Mouse (Mus musculus) B cell, adult 2 months (primary cell): Measurements from ENCODE around the gene Rab12.
"Not testable (repeated sequence)": the region's sequence is repeated elsewhere in the genome, so short reads cannot be mapped to it uniquely, and the experiment has no call there.

Experiments used
- DNase-seq, 2 experiments: peaks; one replicate each; pipeline ENCODE4 v3.0.0; 2022

Rab12 gene

DNA sequence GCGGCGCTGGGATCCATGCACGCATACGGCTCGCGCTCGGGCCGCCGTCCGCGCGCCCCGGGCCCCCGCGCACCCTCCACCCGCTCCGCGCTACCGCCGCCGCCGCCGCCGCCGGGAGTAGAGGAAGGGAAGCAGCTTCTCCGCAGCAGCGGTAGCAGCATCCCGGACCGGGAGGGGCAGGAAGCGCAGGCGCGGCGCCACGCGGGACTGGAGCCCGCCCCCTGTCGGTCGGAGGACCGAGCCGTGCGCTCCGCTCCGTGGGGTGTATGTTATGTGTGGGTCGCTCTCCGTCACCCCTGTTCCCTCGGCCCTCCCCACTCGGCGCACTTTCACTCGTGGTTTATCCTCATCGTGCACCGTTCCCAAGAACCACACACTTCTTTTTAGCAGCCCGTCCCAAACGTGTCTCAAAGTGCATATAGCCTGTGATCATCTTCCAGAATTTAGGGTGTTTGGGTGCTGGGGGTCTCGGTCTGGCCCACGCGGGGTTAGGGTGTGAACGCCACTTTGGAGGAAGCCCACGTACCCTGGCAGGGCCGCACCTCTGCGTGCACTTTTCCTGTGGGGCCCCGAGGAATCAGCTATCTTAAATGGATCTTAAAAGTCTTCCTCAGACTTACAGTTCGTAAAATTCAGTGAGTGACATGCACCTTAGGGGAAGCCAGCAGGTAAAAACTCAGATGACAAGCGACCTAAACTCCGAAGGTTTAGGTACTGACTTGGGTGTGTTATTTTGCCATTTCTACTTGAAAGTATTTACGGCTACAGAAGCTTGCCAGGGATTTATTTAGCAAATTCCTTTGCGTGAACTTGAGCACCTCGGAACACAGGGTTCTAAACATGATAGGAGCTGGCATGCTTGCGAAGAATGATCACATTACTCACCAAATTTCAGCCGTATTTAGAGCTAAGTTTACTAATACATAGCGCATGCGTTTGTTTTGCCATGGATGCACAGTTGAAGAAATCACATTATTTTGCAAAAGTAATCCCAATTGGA is at the start of gene Rab12:
Rab12 (minus strand) TSS at position 176 of the 1,000 bp plus-strand sequence.
- DNase-seq = peak; percentile 93 to 94

DNA sequence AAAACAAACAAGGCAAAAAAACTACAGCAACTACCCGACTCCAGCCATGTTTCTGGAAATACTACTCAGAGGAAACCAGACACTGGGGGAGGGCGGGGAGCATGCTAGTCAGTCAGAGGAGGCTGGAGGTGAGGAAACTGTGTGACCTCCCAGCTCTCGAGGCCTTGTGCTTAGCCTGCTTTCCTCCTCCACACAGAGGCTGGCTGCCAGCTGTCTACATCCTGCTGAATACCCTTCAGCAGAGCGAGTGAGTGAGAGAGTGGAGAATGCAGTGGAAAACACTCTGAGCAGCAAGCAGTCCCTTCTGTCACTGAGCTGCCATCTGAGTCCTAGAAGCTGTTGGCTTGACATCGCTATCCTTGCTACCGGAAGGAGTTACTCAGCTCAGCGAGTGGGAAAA is 44.7 kb upstream of the Rab12 start:
- no peak for DNase-seq

DNA sequence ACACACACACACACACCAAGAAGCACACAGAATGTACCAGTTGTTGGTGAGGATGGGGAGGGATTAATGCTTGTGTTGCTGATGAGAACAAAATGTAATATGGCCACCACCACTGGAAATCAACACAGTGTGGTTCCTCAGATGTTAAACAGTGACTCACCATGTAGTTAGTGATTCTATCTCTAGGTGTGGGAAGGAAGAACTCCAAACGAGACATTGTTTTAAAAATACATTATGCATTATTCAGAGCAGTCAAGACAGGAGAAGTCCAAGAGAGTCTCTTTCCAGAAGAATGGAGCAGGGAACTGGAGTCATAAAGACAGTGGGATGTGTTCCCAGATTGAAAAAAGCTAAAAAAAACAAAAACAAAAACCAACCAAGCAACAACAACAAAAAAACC is 44.0 kb upstream of the Rab12 start:
- no peak for DNase-seq

DNA sequence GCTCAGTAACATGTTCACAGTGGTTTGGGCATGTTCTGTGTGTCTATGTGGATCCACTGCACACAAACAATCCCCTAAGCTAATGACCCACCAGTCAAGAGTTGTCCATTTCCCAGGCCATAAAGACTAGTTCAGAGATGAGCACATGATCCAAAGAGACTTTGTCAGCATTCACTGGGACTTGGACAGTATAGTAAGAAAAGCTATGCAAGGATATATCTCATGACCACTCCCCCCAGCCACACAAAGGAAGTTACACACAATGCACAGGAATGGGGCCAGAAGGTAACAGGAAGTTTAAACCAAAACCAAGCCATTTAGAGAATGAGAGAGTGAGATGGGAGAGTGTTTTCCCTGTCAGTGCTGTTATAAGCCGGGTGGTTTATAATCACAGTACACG is 41.9 kb upstream of the Rab12 start:
- no peak for DNase-seq

DNA sequence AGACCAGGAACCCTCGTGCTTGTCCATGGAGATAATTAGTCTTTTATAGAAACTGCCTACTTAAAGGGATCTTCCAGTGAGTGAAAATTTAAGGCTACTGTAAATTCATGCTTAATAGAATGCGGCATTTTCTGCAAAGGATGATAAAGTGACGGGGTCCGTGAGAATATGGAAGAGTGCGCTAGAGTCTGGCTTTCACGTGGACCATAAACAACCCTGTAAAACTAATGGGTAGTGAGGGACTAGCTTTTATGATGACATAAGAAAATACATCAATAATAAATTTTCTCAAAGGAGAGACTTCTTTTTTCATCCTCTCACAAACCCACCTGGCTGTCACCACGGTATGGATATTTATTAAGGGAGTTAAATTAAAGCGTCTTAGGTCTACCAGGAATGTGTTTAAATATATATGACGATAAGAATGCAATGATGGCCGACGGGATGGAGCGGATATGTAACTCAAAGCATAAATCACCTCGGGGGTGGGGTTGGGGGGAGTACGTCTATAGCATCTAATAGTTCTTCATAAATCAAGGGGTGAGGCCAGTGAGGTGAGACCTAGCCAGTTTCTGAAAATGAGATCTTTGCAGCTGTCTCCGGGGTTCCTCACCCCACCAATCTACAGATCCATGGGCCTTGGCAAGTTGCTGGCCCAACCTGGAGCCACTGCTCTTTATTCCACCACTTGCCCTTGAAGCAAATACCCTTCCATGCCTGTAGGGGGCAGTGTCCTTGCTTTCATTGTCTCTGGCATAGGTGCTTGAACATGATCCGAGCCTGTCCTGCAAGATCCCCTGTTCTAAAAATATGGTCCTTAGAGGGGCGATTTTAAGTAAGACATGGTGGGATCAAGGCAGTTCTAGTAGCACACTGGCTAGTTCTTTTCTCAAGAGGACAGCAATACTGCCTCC is 39.1 kb upstream of the Rab12 start:
- DNase-seq = peak; percentile 36 to 42

DNA sequence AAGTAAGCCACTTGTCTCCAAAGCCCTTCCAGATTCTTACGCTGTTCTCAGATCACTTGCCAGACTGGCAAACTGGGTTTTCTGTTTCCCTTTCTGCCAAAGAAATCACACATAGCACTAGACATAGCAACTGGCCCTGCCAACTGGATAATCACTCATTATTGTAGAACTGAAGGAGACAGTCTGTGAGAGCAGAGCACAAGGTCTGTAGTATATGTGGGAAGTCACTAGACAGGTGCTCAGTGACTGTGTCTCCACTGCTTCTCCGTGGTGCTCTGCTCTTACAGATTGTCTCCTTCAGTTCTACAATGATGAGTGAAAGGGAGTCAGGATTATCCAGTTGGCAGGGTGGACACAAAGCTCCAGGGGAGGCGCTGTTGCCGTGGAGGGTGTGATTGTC is 33.2 kb upstream of the Rab12 start:
- no peak for DNase-seq

DNA sequence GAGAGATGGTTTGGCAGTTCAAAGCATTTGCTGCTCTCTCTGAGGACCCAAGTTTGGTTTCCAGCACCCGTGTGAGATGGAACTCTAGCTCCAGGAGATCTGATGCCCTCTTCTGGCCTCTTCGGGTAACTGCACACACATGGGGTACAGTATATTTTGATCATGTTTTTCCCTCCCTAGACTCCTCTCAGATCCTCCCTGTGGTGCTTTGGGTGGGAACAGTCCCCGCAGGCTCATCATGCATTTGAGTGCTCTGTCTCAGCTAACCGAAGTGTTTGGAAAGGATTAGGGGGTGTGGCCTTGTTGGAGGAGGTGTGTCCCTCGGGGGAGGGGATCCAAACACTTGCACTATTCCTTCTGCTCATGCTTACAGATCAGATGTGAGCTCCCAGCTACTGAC is 31.0 kb upstream of the Rab12 start:
- DNase-seq = no peak

DNA sequence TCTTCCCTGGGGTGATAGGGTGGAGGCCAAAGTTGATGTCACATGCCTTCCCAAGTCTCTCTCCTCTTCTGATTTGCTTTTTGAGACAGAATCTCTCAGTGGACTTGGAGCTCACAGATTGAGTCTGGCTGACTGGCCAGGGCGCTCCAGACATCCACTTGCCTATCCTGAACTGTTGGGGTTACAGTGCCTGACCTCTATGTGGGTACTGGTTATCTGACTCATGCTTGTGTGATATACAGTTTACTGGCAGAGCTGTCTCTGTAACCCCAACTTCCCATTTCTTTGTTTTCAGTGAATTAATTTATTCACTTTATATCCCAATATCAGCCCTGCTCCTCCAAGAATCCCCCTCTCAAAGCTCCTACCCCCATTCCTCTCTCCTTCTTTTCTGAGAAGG is 12.8 kb upstream of the Rab12 start:
- DNase-seq = no peak

DNA sequence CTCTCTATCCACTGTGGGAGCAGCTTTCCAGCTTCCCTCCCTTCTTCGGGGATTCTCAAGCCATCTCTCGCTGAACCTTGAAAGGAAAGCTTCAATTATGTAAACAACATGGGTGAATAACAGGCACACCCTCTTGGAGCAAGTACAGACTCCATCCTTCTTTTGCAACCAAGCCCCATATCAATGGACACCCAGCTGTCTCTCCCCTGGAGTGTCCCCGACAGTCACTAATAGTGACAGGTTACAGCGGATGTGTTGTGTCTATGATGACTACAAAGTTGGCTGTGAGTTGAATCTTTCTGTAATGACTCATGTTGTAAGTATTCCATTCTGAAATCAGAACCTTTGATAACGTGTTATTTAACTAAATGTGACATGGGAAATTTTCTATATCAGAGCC is 3.9 kb upstream of the Rab12 start:
- DNase-seq = no peak

DNA sequence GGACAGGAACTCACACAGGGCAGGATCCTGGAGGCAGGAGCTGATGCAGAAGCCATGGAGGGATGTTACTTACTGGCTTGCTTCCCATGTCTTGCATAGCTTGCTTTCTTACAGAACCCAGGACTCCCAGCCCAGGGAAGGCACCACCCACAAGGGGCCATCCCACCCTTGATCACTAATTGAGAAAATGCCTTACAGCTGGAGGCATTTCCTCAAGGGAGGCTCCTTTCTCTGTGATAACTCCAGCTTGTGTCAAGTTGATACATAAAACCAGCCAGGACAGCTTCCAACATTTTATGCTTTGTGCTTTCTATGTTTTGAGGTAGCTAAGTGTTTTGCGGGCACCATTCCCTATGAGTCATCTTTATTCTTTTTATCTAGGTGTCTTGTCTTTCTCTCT is 3.1 kb upstream of the Rab12 start:
- not testable (repeated sequence) for DNase-seq

DNA sequence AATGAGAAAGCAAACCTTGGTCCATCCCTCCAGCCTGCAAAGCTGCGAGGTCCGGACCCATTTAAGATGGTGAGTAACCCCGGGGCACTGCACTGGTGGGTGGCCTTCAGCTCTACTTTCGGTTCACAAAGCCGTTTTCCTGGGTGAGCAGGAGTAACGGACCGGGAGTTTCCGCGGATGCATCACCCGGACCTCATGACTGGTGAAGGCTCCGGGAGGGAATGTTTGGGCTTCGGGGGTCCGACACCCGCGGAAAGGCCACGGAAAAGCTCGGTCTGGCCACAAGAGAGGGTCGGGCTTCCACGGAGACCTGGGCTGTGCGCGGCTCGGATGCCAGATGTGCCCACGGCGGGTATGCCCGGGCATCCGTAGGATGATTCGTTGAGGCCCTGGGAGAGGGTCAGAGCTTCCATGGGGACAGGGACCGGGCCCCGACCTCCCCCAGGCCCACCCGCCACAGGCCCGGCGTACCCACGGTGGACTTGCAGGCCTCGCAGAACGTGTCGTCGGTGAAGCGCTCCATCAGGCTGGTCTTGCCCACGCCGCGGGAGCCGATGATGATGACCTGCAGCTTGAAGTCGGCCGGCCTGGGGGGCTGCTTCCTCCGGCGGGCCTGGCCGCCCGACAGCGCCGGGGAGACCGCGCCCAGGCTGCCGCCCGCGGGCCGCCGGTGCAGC is 514 bp downstream of the Rab12 start:
- peak in 1 of 2 experiments; percentile 41 for DNase-seq

DNA sequence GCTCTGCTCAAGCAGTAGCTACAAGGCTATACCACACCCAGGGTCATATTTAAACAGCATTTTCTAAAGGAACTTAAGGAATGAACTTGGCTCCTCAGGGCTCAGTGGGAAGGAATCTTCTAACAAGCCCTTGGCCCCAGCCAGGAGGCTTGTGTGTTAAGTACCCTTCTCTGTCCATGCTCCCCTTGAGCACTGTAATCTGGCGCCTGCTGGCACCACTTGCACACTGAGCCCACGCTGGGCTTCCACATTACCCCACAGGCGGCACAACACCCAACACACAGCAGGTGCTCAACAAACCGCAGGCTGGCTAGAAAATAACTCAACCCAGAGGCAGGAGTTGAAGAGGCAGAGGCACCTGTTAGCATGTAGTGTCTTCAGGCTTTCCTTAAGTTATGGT is 2.6 kb downstream of the Rab12 start:
- DNase-seq = no peak

DNA sequence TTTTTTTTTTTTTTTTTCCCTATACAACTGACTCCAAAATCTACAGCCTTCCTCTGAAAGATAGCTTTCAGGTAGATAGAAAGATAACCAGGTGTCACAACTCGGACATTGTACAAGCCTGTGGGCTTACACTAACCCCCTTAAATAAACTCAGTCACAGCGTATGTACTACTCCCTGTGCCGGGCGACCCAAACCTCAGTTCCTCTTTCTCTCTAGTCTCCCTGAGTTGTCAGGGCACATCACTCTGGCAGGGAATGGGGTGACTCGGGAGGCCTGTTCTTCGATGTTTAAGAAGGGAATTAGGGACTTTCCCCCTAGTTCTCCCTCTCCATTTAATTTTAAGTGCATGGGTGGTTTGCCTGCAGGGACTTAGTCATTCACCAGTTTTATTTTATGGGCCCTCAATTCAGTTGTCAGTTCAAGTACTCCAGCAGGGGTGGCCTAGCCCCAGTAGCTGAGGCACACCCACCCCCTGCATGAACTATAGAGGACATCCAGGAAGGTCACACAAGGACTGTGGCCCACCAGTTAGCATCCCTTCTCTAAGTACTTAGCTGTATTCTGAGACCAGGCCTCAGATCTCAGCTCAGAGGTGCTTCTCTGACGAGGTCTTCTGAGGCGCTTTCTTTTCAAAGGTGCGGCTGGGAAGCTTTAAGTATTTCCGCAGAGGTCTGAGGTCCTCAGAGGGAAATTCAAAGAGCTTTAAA is 5.1 kb downstream of the Rab12 start:
- peak; percentile 34 to 45 for DNase-seq

DNA sequence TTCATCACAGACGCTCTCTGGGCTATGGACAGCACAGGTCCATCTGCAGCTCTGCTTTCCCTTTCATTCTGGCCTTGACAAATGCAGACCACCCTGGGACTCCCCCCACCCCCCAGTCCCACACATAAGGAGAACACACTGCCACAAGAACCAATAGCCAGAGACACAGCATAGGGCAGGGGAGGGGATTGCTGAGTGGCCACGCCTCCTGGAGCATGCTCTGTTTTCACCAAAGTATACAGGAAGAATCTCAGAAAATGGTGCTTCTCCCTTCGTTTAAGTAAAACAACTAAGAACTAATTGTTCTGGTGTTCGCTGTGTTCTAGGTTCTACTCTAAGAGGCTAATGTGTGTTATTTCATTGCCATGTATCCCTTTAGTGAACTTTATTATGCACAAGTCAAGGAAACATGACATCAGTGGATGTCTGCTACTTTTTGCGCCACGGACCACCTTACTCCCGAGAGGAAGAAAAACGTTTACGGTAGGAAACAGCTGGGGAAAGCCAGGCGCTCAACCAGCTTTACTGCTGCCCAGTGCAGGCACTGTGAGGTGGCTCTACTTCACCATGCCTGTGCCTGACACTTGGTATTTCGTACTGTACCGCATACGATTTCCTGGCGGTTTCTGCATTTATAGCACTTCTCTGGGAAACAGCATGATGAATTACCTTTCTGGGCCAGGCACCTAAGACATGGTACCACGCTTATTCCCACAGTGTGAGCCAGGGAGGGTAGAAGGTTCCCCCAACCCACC is 7.2 kb downstream of the Rab12 start:
- DNase-seq = peak; percentile 26 to 39

DNA sequence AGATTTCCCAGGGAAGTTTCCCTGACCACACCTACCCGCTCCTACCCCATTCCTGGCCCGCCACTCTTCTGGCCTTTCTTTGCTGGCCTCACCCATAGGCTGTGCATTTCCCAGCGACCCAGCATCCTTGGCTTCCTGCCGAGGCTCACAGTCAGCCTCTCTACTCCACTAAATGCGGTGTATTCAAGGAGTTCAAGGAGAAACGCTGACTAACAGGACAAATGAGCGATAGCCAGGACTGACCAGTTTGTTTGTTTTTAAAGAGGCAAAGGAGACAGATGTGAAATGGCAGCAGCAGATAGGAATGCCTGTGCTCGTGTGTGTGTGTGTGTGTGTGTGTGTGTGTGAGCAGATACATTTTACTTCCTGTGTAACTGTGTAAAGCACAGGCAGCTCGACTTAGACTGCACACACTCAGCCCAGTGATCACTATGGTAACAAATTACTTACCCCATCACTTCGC is 9.3 kb downstream of the Rab12 start:
- no peak for DNase-seq

DNA sequence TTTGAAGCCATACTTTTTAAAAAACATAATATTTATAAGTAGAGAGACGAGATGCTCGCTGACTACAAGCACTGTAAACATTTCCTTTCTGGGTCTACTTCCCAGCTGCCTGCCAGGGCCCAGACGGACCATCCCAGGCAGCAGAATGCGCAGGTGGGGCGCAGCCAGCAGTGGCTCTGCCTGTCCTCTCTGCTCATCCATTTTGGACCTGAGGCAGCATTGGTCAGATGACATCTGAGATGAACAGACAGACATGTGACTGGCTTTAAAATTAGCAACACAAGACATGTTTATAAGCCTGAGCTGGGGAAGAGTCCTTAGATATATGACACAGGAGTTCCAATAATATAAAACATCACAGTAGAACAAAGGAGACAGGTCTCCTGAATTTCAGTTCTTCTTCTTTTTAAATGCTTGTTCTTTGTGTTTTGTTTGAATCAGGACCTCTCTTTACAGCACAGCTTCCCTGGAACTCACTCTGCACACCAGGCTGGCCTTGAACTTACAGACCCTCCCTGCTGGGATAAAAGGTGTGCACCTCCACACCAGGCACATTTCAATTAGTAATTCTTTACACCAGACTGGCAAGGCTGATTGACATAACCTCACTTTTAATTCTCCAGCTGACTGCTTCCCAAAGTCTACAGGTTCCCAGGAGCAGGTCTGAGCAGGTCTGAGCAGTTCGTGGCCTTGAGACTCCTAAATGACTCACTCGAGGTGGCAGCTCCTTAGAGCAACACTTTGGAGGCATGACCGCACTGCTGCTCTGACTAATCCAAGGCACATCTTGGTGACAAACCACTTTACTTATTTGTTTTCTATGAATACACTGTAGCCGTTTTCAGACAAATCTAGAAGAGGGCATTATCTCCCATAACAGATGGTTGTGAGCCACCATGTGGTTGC is 12.2 kb downstream of the Rab12 start:
- DNase-seq = no peak

DNA sequence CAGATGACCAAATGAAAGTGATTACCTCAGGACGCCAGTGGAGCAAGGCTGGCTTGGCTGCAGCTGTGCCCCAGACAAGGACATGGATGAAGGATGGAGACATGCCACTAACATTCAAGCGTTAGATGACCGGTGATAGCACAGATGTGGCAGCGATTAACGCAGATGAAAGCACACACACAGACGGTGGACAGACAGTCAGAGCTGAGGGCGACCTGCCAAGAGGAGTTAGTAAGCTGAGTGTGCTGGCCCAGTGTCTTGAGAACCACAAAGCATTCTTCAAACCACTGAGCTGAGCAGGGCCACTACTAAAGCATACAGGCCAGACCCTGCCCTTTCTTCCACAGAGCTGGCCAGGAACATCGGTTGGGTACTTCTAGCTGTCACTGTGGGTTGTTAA is 14.6 kb downstream of the Rab12 start:
- DNase-seq = no peak

DNA sequence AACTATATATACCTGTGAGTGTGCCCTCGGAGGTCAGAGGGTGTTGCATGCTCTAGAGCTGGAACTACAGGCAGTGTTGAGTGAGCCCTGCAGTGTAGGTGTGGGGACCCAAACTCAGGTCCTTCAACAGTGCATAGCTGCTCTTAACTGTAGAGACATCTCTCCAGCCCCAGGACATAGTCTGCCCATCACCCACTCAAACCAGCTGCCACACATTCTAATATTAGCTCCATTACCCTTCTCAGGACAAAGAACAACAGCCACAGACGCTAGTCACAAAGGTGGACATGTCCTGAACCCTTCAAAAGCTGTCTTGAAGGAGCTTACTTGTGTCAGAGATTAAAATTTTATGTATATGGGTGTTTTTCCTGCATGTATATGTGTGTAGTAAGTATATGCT is 15.3 kb downstream of the Rab12 start:
- DNase-seq = no peak

DNA sequence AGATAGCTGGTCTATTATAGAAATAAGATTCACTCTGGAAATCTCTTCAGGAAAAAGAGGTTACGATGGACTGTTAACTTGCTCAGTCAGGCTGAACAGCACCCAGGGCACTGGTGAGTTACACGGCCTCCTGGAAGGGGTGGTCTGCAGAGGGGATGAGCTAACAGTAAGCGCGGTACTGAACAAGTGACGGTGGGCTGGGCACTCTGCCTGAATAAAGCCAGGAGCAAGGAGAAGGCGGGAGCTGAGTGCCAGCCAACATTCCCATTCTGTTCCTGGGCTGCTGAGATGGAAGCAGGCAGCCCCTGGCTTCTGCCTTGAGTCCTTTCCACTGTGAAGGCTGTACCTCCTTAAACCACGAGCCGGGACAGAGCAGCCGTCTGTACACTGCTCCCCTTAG is 16.1 kb downstream of the Rab12 start:
- no peak for DNase-seq

DNA sequence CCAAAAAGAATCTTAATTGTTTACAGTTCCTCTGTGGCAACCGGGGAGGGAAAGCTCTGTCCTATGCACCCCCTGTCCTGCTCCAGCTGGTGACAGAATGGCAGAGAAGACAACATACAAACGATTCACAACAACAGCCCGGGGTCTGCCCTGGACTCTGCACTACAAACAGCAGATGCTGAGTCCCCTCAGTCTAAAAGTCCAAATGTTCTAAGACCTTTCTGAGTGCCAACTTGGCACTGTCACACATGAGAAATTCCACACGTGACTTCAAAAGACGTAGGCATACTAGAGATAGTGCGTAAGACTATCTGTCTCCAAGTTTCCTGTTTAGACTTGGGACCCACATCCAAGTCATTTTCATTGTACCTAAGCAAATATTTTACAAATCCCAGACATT is 16.7 kb downstream of the Rab12 start:
- DNase-seq = no peak
